ENCODE assay signal across 13 mouse cellular contexts in genomic region chr11:96295092-96295835, GRCm38 (mm10). TPM values are rescaled to one million over a fixed set of nuclear protein-coding genes. Genes with fewer than 3 reads are reported as not detected.
DNase-seq lines count a peak whose midpoint lies in the region.
"Had no signal": no experiment of that assay in that cellular context is flagged by ENCODE, and none has a peak within 500 bp of the region (broad histone marks: within the 10 kb centered on the region; RNA-seq: fewer than 3 reads in every experiment).

No protein-coding gene starts in this region.

- H3K4me1 ChIP-seq in heart, embryonic 10.5 days, result peaks cover 21% of the 10 kb centered on the region

- H3K36me3 ChIP-seq in heart, embryonic 10.5 days, result no peaks in the 10 kb centered on the region
- H3K36me3 ChIP-seq: forebrain, embryonic 10.5 days had no signal

- no peak for DNase-seq in heart, embryonic 10.5 days (ENCODE audit: low spot score)
- no peak for DNase-seq in heart, adult 9 months (ENCODE audit: low spot score in 2 of 2)
- DNase-seq in adipocyte (ENCODE audit: low spot score), result peak; percentile 18
- peak; percentile 93 for DNase-seq in kidney, adult 9 months
- DNase-seq in neural tube, embryonic 10.5 days (ENCODE audit: extremely low spot score, low spot score), result peak; percentile 61
- DNase-seq in left cerebral cortex, postnatal 36 days (ENCODE audit: low spot score in 2 of 2), result no peak
- DNase-seq in right cerebral cortex, postnatal 36 days (ENCODE audit: low spot score in 2 of 2), result no peak
- DNase-seq in cerebellum, adult 11-12 months, result no peak
- DNase-seq: cerebellum, adult 9-11 months had no signal

- H3K27ac ChIP-seq in heart, embryonic 10.5 days, result no peak overlapping the region
- H3K27ac ChIP-seq: forebrain, embryonic 10.5 days had no signal

- intact Hi-C loops in left cerebral cortex, postnatal 36 days (cut with DNase I), result no loop called here

- H3K9me3 ChIP-seq in heart, embryonic 10.5 days, result no peaks in the 10 kb centered on the region
- H3K9me3 ChIP-seq: forebrain, embryonic 10.5 days had no signal

- peaks cover 98% of the 10 kb centered on the region for H3K27me3 ChIP-seq in heart, embryonic 10.5 days (ENCODE audit: insufficient read depth, poor library complexity, severe bottlenecking)

- H3K4me3 ChIP-seq in heart, embryonic 10.5 days, result 0 out of 2 replicates have a peak overlapping the region, but pooled peaks have one; percentile 8
- H3K4me3 ChIP-seq: forebrain, embryonic 10.5 days had no signal

- 1% methylated on average over 30 of the region's 30 CpGs for WGBS in heart, embryonic 10.5 days

RNA-seq across cellular contexts. Expression of gene Hoxb6, which starts 3.0 kb away (rescaled TPM):
- 0.42 and 2.2 TPM in 2 replicates for polyA plus RNA-seq in heart, embryonic 10.5 days (2016; fragmentation: Nextera tagmentation; extraction: Ambion mirVana)
- not detected for total RNA-seq in left cerebral cortex, postnatal 36 days (2021)
- total RNA-seq: left cerebral cortex, adult 18-20 months; megakaryocyte progenitor cell, adult 5-6 weeks had no signal
- polyA plus RNA-seq: forebrain, embryonic 10.5 days; heart, embryonic 14.5 days had no signal

RNA-seq across cellular contexts. Expression of gene Hoxb5, which starts 7.9 kb away (rescaled TPM):
- 1.0 and 5.2 TPM in 2 replicates for polyA plus RNA-seq in heart, embryonic 10.5 days (2016; fragmentation: Nextera tagmentation; extraction: Ambion mirVana)
- not detected for total RNA-seq in left cerebral cortex, postnatal 36 days (2021)
- total RNA-seq: left cerebral cortex, adult 18-20 months had no signal
- polyA plus RNA-seq: forebrain, embryonic 10.5 days had no signal

RNA-seq across cellular contexts. Expression of gene Hoxb7, which starts 8.8 kb away (rescaled TPM):
- polyA plus RNA-seq in heart, embryonic 10.5 days (2016; fragmentation: Nextera tagmentation; extraction: Ambion mirVana), result 0.11 and 1.3 TPM in 2 replicates
- total RNA-seq in left cerebral cortex, postnatal 36 days (2021), result not detected
- total RNA-seq: left cerebral cortex, adult 18-20 months; megakaryocyte progenitor cell, adult 5-6 weeks had no signal
- polyA plus RNA-seq: forebrain, embryonic 10.5 days; heart, embryonic 14.5 days had no signal

RNA-seq across cellular contexts. Expression of gene Hoxb8, which starts 13.6 kb away (rescaled TPM):
- polyA plus RNA-seq in heart, embryonic 10.5 days (2016; fragmentation: Nextera tagmentation; extraction: Ambion mirVana), result 0.30 TPM in 1 of 2 replicates, not detected in the other
- total RNA-seq in left cerebral cortex, postnatal 36 days (2021), result not detected
- total RNA-seq: left cerebral cortex, adult 18-20 months; megakaryocyte progenitor cell, adult 5-6 weeks had no signal
- polyA plus RNA-seq: forebrain, embryonic 10.5 days; heart, embryonic 14.5 days had no signal

RNA-seq across cellular contexts. Expression of gene Hoxb4, which starts 22.8 kb away (rescaled TPM):
- 0.31 and 2.0 TPM in 2 replicates for polyA plus RNA-seq in heart, embryonic 10.5 days (2016; fragmentation: Nextera tagmentation; extraction: Ambion mirVana)
- total RNA-seq in left cerebral cortex, postnatal 36 days (2021), result not detected
- total RNA-seq: left cerebral cortex, adult 18-20 months had no signal
- polyA plus RNA-seq: forebrain, embryonic 10.5 days had no signal

Comparison
In these comparisons a context has a peak if more than half of its experiments do, and no peak if none do; other contexts are left out.
1. DNase-seq: peak in adipocyte (single experiment), kidney, adult 9 months (single experiment) and neural tube, embryonic 10.5 days (single experiment); none in heart, embryonic 10.5 days (single experiment), heart, adult 9 months (0 of 2), left cerebral cortex, postnatal 36 days (0 of 2), right cerebral cortex, postnatal 36 days (0 of 2) and cerebellum, adult 11-12 months (single experiment).